Mouse (Mus musculus): ENCODE results near the gene Rdx.
A peak's percentile ranks its signal among the peaks of the same experiment; 100 is the strongest.
"Not testable (repeated sequence)": the region's sequence is repeated elsewhere in the genome, so short reads cannot be mapped to it uniquely, and the experiment has no call there.

Gene Rdx

GRCm38 (mm10) chr9:52052221-52052620 lies 5.2 kb downstream of the Rdx start:
- no peak for DNase-seq (ENCODE audit: low read depth in 2 of 2, low spot score in 2 of 2)

DNA sequence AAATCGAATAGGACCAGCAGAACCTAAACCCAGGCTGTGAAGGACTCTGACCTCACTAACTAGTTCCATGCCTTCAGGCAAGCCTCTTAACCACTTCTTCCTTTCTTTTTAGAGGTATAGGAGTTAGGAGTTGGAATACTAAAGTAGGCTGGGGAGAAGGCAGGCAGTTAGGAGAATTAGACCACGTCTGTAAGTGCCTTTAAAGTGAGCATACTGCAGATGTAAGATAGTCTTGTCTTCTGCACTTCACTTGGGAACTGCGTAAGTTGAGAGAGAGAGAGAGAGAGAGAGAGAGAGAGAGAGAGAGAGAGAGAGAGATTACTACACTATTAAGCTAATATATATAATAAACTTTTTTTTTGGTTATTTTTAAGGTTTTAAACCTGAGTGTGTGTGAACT lies 8.3 kb downstream of the Rdx start:
- DNase-seq (ENCODE audit: low read depth in 2 of 2, low spot score in 2 of 2) = no peak

DNA sequence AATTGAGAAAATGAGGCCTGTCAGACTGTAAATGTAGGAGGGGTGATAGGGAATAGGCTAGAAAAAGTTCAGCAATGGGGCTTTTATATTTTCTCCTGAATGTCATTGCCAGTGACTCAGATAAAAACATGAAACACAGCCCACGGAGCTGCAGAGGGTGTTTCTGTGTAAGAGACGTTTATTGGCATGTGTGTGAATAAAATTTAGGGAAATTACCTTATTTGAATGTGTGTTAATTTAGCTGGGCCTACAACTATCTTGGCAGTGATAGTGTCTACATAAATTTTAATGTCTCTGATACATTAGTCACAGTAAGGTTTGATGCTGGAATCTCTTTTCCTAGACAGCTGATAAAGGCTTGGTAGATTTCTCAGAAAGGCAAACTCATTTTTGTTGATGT lies 12.8 kb downstream of the Rdx start:
- no peak for DNase-seq (ENCODE audit: low read depth in 2 of 2, low spot score in 2 of 2)

- no peak for DNase-seq (ENCODE audit: low read depth in 2 of 2, low spot score in 2 of 2)
Observed at GRCm38 (mm10) chr9:52070052-52070451, 23.1 kb downstream of the Rdx start.

GRCm38 (mm10) chr9:52071352-52071751 lies 24.4 kb downstream of the Rdx start:
- not testable (repeated sequence) for DNase-seq (ENCODE audit: low read depth in 2 of 2, low spot score in 2 of 2)

- no peak for DNase-seq (ENCODE audit: low read depth in 2 of 2, low spot score in 2 of 2)
Observed at GRCm38 (mm10) chr9:52072202-52072601, 25.2 kb downstream of the Rdx start.

- no peak for DNase-seq (ENCODE audit: low read depth in 2 of 2, low spot score in 2 of 2)
Observed at GRCm38 (mm10) chr9:52076089-52076488, 29.1 kb downstream of the Rdx start.

DNA sequence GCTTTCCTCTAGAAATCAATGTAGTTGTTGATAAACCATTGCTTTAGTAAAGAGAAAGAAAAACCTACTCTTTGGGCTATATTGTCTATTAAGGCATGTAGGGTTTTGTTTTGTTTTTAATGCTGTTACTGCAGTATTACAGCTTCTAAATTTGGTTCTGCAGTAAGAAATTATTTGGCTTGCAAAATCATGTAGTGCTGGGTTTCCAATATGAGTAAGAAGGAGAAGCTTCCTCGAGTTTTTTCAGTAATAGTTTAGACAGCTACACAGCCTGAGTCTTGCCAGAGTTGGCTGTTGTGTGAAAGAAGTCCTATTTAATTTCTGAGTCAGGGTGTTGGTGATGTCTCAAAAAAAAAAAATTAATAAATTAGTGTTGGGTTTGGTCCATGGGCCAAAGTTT lies 30.7 kb downstream of the Rdx start:
- no peak for DNase-seq (ENCODE audit: low read depth in 2 of 2, low spot score in 2 of 2)

DNA sequence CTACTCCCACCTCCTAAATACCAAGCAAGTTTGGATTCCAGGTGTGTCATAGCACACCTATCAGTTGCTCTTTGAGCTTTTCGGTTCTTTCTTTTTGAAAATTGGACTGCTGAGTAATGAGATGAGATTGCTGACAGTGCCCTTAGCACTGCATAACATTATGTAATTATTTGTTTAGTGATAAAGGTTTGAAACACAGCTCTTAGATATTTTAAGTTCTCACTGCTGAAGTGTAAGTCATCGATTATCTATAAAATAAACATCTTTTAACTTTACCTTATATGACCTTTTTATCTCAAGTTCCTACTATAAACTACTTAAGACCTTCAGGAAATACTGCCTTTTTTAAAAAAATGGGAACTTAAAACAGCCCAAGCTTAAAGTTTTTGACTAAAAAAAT lies 35.0 kb downstream of the Rdx start:
- DNase-seq (ENCODE audit: low read depth in 2 of 2, low spot score in 2 of 2) = no peak

- DNase-seq (ENCODE audit: low read depth in 2 of 2, low spot score in 2 of 2) = no peak
Observed at GRCm38 (mm10) chr9:52082414-52082813, 35.4 kb downstream of the Rdx start.

DNA sequence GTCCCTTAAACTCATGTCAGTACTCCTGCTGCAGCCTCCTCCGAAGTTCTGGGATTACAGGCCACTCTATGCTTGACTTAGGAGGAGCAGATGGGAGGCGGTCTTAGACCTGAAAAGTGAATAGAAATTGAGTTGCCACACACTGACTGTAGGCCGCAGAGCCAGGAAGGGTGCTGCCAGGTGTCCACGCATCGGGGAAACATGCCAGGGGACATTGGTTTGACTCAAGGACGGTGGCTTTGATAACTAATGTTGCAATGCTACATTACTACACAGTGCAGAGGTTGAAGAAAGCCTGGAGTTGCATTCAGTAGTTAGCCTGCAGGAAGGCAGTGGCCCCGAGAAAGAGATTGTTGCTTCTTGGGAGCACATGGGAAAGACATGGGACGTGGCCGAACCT lies 44.8 kb downstream of the Rdx start:
- no peak for DNase-seq (ENCODE audit: low read depth in 2 of 2, low spot score in 2 of 2)

DNA sequence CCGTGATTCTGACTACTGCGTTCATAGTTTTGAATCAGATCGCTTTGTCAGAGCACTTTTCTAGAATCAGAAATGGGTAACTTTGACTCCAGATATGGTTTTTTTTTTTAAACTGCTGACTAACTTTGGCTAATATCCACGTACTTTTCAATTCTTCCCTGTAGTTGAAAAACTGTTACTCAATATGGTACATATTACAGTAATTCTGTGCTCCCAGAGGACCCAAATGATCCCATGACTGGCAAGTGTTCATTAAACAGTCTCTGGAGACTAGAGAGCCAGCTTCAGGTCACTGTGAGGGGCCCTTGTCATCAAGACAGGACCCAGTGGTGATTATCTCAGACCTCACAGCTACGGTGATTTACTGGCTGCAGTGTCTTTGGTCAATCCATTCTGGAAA lies 45.3 kb downstream of the Rdx start:
- no peak for DNase-seq (ENCODE audit: low read depth in 2 of 2, low spot score in 2 of 2)

- DNase-seq (ENCODE audit: low read depth in 2 of 2, low spot score in 2 of 2) = no peak
Observed at GRCm38 (mm10) chr9:52093108-52093507, 46.1 kb downstream of the Rdx start.

- no peak for DNase-seq (ENCODE audit: low read depth in 2 of 2, low spot score in 2 of 2)
Observed at GRCm38 (mm10) chr9:52094016-52094415, 47.0 kb downstream of the Rdx start.

DNA sequence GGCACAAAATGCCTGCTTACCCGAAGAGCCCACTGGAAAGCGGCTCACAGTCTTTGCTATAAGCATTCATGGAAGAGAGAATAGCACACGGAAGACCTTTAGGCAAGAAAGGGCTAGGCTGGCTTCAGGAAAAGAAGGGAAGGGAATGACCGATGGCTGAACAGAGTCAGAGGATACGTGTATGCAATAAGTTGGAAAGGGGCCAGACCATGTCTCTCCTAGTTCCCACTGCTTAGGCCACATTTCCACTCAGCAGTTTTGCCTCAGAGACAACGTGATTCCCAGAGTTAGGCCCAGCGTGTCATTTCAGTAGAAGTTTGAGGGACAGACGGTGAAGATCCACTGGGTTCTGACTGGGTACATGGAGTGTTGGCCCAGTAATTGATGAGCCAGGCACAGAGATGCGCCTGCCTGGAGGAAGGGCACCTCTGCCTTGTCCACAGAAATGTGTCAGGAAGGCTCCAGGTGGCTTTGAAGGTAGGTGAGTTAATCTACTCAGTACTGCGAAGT lies 47.6 kb downstream of the Rdx start:
- DNase-seq (ENCODE audit: low read depth in 2 of 2, low spot score in 2 of 2) = no peak

DNA sequence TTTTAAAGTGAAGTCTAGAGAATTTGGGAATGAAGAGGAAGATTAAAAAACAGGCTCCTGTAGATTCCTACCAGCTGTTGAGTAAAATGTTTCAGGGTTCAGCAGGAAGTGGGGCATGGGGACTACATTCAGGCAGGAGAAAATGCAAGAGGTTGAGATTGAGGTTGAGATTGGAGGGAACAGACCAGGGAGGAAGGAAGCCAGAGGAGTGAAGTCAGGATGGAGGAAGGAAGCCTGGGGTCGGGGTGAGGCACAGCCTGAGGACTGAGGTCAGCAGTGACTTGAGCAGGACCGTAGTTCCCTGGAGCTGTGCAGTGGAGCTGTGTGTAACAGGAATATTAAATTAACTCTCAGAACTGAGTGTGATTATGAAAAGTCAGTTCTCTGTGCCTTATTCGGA lies 48.7 kb downstream of the Rdx start:
- no peak for DNase-seq (ENCODE audit: low read depth in 2 of 2, low spot score in 2 of 2)

GRCm38 (mm10) chr9:52097386-52097785 lies 50.4 kb downstream of the Rdx start:
- DNase-seq (ENCODE audit: low read depth in 2 of 2, low spot score in 2 of 2) = no peak

- peak; percentile 65 to 70 for DNase-seq (ENCODE audit: low read depth in 2 of 2, low spot score in 2 of 2)
Observed at GRCm38 (mm10) chr9:52098600-52098999, 51.6 kb downstream of the Rdx start.

DNA sequence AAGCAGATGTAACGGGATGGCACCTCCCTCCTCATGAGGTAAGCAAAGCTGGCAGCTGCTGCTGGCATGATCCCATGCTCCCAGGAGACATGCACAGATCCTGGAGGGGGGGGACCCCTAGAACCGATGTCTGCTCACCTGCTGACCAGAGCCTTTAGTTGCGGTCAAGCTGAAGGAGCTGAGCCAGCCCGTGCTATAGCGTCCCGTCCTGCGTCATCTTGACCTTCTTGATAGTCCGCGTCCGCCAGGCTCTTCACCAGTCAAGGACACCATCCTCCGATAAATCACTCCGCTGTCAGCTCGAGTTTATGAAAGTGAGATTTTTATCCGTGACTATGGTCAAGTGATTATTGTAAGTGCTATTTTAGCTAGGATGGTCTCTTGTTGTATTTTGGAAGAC lies 53.5 kb downstream of the Rdx start:
- no peak for DNase-seq (ENCODE audit: low read depth in 2 of 2, low spot score in 2 of 2)

DNA sequence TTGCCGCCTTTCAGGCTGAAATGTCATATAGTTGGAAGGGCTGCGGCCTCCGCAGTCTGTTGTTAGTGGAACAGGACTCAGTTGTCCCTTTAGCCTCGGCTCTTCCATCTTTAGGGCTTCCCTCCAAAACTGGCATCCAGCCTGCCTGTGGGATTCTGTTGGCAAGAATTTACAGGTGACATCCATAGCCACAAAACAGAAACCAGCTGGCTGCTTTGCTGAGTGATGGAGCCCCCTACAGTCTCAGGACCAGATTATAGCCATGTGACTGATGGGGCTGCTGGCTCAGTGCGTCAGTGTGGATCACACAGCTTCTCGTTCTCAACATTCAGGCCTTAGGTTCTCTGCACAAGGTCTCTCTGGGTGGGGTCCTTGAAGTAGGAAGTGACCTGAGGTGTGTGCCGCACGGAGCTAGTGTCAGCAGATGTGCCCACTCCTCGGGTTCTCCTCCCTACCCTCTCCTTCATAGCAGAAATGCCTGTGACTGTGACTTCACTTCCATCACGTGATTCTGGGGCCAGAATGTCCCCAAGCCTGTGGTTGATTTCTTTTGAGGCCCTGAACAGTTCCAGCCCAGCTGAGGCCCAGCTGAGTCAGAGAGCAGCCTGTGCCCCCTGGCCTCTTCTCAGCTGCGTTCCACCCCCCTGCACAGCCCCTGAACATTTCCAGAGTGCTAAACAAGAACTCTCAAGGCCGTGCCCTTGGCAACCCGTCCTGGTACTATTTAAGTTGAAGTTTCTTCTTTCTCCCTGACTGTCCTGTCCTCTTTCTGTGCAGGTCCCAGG lies 55.3 kb downstream of the Rdx start:
- DNase-seq (ENCODE audit: low read depth in 2 of 2, low spot score in 2 of 2) = no peak

DNA sequence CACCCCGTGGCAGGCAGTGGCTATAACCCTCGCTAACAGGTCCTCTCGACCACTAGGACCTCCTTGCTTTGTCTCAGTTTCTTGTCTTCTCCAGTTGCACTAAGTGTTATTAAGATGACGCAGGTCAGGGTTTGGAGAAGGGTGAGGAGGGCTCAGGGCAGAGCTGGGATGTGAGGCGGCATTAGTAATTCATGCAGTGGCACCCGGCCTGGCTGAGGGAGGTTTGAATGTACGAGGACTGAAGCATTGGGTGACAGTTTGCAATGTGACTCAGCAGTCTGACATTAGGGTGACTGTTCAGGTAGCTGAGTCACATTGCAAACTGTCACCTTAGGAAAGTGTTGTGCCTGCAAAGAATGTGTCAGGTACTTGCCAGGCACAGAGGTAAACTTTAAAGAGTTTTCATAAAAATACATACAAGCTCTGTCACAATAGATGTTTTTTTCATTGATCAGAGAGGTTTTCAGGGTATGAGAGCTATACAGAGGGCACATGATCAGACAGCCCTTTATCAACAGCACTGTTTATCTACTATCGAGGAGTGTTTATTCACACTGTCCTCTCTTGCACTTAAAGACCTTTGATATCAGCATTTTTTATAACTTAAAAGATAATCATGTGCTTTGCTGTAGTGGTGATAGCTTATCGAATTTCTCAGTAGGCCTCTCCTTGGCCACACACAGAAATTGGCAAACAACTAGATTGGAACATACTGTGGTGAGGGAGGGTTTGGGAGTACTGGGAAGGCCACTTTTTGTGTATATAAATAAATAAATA lies 56.7 kb downstream of the Rdx start:
- no peak for DNase-seq (ENCODE audit: low read depth in 2 of 2, low spot score in 2 of 2)

DNA sequence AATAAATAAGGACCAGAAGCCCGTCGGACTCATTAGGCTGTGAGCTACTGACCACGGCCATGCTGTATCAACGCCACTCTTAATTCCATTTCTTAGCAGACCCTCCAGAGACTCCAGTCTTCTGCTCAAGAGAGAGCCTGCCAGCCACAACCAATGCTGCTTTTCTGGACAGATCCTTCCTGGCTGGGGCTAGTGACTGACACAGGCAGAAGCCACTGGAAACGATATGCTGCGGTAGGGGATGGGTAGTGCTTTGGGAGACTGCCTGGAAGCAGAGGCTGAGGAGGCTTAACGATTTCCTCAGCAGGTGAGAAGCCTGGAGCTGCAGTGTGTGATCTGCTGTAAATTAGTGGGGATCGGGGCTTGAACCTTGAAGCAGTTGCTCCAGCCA lies 57.2 kb downstream of the Rdx start:
- no peak for DNase-seq (ENCODE audit: low read depth in 2 of 2, low spot score in 2 of 2)
